Mouse (Mus musculus) adipocyte (in vitro differentiated cells): ENCODE measurements around the gene Zcchc3.

Experiments used
- DNase-seq: peaks from one replicate; pipeline ENCODE4 v3.0.0-alpha.2; 2016; ENCODE audit warnings: low spot score

The Zcchc3 gene

DNA sequence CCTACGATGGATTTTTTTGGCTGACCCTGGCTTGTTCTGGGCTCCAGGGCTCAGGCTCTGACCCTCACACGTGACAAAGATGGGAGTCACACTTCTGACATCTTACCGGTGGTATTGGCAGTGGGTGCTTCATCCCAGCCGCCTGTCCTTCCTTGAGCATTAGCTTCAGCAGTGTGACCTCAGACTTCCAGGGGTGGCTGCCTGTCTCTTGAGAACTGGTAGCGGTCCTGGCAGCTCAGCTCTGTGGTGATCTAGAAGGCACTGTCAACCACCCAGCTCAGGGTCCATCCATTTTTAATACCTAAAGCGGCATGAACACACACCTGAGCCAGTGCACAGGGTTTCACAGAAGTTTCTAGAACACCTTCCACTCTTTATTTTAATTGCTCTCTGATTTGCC is 5.0 kb downstream of the Zcchc3 start:
- DNase-seq: no peak

DNA sequence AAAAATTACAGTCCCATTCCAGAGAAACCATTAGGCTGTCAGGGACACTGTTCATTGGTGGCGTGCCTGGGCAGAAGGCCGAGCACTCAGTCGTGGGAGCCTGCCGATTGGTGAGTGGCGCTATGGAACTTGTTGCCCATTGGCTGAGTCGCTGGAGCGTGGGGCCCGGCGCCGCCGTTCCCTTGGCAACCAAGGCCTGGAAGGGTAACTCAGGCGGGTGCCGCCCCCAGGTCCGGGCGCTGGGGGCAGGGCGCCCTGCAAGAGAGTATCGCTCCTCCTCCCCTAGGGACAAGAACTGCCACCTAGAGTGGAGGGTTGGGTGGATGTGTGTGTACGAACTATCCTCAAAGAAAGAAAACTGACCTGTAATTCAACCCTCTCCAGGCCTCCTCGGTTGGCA is 8.7 kb downstream of the Zcchc3 start:
- peak; percentile 89 for DNase-seq

- no peak for DNase-seq
Observed at GRCm38 (mm10) chr2:152399122-152399542, 15.7 kb downstream of the Zcchc3 start.

DNA sequence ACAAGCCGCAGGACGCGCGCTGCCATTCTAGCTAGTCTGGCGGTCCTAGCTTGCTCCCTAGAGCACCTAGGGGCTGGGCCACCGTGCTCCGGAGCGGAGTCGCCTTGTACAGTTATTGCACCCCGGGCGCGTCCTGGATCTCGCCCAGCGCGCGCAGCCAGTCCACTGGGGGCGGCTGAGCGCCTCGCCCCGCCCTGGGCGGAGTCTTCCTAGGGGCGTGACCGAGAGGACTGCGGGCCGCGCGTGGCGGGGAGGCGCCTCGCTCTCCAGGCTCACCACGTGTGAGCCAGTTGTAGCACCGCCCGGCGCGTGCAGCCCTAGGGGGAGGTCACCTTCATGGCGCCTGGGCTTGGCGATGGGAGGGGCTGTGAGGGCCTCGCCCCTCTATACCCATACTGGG is 16.1 kb downstream of the Zcchc3 start:
- DNase-seq: peak; percentile 81

- peak; percentile 88 for DNase-seq
Observed at GRCm38 (mm10) chr2:152397680-152398435, 17.0 kb downstream of the Zcchc3 start, which contains the start of gene Sox12. Gene Sox12, minus strand, starts transcription at chr2:152398063.

DNA sequence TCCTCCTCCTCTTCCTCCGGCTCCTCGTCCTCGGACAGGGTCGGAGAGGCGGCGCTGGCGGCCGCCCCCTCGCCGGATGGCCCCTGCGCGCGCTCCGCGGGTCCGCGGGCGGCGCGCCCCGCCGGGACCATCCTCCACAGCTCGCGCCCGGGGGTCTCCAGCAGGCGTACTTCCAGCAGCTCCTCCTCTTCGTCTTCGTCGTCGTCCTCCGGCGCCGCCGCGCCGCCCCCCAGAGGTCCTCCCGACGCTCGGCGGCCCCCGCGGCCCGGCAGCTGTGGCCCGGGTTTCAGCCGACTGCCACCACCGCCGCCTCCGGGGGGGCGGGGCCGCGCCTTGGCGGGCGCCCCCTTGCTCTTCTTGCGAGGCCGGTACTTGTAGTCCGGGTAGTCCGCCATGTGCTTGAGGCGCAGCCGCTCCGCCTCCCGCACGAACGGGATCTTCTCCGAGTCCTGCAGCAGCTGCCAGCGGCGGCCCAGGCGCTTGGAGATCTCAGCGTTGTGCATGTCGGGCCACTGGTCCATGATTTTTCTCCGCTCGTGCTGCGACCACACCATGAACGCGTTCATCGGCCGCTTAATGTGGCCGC is 17.7 kb downstream of the Zcchc3 start:
- peak; percentile 73 for DNase-seq

DNA sequence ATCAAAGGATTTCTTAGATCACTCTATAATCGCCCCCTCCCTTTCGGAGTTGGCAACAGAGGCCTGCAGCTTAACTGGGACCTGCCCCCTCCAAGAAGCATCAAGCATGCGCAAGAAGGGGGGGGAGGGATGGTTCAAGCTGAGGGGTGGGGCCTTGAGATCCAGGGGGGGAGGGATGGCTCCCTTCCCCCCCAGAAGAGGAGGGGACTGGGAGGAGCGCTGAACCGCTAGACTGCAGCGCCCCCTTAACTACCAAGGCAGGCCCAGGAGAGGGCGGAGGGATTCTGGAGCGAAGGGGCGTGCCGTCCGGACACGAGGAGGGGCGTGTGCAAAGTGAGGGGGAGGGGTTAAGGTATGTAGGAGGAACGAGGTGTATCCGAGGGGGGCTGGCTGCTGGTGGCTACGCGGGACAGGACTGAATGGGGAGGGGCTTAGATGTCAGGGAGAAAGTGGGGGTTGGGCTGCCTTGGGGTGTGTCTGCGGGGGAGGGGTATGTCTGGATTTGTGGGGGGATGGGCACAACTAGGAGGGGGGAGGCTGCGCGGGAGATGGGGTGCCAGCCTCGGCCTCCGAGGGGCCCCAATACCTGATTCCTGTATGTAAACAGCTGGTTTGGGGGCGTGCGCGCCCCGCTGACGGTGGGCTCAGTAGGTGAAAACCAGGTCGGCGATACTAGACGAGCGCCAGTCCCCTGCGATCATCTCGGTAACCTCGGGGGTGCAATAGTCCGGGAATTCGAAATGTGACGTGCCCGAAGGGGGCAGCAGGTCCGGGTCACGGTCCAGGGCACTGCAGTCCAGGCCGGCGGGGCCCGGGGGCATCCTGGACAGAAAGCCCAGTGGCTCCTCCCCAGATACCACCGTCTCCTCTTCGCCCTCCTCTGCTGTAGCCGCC is 18.5 kb downstream of the Zcchc3 start:
- DNase-seq: peak; percentile 78

DNA sequence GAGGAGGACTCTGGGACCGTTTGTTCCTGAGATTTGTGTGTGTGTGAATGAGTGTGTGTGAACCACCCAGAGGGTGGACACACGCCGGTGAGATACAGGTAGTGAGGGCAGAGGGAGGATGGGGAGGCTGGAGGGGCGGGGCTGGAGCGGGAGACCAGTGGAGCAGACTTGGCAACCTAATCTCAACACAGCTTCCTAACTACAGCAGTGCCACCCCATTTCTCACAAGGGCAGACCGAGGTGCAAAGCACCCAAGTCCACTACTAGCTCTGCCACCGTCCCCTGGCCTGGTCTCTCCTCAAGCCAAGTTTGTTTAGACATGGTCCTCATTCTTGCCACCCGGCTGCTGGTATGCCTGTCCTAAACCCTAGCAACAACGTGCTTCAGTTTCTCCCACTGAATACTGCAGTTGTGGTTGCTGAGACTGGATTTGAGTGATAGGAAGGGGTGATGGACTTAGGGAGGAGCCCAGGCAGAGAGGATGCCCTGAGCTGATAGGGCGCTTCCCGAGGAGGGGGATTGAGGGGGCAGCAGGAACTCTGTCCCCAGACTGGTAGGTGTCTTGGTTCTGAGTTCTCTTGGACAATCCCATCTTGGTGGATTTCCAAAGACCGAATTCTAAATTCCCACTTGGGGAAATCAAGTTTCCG is 19.4 kb downstream of the Zcchc3 start:
- DNase-seq: no peak

DNA sequence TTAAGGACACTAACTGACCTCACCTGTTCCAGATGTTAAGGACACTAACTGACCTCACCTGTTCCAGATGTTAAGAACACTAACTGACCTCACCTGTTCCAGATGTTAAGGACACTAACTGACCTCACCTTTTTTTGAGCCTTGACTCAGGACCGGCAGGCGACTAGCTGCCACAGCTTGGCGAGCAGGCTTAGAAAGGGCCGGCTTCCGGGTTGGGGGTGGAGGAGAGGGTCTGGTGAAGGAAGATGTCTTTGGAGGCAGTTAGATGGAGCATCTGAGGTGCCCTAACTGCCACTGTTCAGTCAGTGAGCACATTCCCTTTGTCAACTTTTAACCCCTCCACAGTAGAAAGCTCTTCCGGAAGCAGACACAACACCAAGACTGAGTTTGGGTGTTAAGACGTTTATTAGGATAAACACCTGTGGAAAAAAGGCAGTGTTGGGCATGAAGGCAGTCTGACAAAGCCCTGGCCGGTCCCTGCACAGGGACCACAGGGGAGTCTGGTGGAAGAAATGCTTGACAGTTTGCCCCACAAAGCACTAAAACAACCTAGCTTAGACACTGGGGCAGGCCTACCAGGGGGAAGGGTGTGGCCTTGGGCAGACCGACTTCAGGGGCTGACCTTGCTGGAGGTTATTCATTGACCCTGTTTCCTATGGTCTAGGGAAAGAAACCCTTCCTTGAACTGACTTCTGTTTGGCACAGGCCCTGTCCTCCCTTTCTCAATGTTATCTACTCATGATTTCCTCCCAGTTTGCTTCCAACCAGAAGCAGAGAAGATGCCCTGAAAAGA is 21.4 kb downstream of the Zcchc3 start:
- no peak for DNase-seq

- peak; percentile 53 for DNase-seq
Observed at GRCm38 (mm10) chr2:152392786-152393185, 22.0 kb downstream of the Zcchc3 start.

DNA sequence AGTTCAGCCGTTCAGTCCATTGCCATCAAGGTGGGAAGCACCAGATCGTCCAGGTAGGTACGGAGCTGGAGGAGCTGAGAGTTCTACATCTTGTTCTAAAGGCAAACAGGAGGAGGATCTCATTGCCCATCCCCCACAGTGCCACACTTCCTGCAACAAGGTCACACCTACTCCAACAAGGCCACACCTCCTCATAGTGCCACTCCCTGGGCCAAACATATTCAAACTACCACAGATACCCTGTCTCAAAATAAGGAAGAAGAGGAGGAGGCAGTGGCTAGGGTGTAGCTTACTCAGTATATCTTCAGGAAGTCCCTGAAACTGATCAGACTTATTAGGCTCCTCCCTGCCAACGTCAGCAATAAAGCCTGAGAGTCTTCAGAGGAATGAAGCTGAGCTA is 30.6 kb downstream of the Zcchc3 start:
- no peak for DNase-seq

GRCm38 (mm10) chr2:152376345-152376741 is 38.5 kb downstream of the Zcchc3 start, which contains the start of gene Nrsn2:
Gene Nrsn2, minus strand, starts transcription at chr2:152376638.
- no peak for DNase-seq

DNA sequence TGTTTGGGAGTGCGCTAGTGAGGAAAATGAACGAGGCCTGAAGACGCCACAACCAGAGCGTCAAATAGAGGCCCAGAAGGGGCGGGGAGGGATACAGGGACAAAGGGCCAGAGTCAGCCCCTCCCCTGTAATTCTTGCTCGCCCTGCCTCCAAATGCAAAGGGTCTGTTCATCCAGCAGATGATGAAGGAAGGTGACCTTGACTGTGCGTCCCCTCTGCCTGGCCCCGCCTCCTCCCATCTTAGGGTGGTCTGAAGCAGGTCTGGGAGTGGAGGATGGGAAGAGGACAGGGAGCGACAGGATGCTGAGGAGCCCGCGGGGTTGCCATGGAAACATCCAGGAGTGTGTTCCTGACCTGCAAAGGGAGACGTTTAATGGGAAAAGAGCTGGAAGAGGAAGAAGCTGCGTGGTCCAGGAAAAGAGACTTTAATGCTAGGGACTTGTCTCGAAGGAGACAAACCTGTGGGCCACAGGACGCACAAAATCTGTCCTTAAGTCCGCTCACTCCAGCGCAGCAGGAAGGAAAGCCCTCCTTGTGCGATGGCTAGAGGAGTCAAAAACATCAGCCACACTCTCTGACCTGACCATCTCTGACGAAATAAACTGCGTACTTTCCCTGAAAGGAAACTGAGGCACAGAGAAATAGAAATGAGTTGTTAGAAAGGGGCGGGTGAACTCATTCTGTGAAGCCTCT is 39.0 kb downstream of the Zcchc3 start:
- DNase-seq: no peak

DNA sequence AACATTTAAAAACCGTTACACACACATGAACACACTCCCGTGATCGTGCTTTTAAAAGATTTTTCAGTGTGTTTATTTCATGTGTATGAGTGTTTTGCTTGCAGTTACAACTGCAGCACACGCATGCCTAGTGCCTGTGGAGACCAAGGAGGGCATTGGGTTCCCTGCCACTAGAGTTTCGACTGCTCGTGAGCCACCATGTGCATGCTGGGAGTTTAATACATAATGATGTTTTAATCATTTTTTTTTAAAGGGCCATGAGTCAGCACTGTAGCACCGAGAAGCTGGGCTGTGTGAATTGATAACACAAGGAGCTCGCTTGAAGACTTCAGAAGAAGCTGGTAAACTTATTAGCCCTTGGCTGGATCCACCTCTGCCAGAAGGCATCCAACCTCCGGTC is 41.3 kb downstream of the Zcchc3 start:
- DNase-seq: no peak

GRCm38 (mm10) chr2:152372661-152373060 is 42.2 kb downstream of the Zcchc3 start:
- no peak for DNase-seq

DNA sequence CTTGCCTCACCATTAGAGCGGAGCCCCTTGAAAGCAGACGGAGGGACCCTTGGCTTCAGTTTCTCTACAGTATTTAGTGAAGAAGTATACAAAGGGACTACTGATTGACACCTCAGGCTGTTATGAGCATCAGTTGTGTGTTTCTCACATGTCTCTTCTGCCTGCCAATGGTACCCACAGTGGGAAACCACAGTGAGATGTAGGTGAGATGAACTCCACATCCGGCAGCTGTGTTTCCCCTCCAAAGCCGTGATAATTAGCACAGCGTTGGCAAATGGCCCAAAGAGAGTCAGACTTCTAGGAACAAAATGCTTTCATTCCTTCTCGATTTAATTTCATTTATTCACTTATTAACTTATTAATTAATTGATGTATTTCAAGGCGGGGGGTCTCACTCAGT is 42.7 kb downstream of the Zcchc3 start:
- DNase-seq: no peak

DNA sequence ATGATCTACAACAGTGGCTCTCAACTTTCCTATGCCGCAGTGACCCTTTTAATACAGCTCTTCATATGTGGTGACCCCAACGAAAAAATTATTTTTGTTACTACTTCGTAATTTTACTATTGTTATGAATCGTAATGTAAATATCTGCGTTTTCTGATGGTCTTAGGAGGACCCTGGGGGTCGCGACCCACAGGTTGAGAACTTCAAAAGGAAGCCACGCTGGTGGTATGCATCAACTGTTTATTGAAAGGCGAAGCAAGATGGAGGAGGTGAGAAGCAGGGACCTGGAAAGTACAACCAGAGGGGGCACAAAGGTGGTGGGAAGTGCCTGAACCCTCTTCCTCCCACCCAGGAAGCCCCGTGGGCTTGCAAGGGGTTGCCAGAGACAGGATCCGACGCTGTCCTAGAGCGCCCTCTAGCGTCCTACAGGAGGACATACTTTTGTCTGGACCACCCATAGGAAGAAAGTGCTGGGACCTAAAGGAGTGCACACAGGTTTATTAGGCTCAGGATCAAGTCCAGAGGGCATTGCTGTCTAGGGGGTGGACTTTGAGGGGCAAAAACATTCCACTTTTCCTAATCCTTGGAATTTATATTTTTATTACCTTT is 46.2 kb downstream of the Zcchc3 start:
- peak; percentile 65 for DNase-seq

DNA sequence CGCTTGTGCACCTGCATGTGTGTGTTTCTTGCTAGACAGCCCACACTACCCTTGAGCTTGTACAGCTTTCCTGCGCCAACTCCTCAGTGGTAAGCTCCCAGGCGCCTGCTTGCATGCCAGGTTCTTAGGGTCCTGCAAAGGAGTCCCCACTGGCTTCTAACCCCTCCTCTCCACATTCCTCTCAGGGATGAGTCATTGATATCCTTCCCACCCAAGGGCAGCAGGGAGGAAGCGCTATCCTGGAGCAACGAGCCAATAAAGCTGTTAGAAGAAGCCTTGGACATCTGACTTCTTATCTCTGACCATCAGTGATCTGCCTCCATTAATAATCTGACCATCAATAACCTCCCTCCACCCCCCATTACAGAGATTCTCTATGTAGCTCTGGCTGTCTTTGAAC is 46.9 kb downstream of the Zcchc3 start:
- DNase-seq: no peak

DNA sequence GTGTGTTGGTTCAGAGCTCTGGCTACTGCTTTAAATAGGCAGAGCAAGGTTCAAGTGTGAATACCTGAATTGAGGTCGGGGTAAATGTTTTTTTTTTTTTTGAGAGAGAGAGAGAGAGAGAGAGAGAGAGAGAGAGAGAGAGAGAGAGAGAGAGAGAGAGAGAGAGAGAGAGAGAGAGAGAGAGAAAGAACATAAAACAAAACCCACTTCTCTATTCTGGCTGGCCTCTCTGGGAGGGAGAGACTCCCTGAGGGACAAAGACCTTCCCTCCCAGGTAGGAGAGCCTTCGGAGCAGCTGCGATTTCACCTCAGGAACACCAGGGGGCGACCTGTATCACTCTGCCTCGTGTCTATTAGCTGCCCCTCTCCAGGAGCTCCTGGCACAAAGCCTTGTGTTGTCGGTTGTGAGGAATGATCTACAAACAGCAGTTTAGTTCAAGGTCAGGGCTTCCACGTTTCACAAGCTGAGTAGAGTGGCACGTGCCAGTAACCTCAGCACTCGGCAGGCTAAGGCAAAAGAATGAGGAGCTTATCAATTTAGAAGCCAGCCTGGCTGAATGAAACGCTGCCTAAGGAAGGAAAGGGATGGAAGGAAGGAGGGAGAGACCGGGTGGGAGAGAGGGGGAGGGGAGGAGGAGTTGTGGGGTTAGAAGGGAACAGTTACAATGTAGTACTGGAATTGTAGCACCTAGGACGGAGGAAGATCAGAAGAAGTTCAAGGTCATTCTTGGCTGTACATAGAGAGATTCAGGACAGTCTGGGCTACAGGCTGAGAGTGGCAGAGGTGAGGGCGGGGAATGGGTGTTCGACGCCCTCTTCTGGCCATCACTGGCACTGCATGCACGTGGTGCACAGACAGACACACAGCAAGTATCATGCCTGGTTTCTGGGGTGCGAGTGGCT is 51.3 kb downstream of the Zcchc3 start:
- DNase-seq: peak; percentile 83
